Mouse (Mus musculus): ENCODE data around the gene Cntnap5b.

Cntnap5b gene

DNA sequence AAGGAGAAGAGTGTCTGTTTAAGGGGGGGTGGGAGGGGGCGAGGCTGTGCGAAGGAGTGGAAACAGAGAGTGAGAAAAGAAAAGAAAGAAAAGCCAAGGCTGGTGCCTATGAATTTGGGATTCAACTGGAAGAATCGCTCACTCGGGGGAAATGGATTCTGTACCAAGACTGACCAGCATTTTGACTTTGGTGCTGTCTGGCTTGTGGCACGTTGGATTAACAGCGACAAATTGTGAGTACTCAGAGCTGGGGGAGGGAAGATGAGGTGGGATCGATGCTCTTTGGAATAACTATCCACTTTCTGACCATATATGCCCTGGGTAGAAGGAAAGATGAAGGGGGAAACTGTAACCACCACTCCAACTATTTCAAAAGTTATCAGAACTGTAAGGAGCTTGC lies at the start of gene Cntnap5b:
Gene Cntnap5b (plus strand): TSS at position 152 of the 400 bp plus-strand sequence.
- TF ChIP-seq GATA4 (IDR thresholded peaks at IDR 0.05; ENCODE audit: insufficient replicate concordance, low read length) = no peak

DNA sequence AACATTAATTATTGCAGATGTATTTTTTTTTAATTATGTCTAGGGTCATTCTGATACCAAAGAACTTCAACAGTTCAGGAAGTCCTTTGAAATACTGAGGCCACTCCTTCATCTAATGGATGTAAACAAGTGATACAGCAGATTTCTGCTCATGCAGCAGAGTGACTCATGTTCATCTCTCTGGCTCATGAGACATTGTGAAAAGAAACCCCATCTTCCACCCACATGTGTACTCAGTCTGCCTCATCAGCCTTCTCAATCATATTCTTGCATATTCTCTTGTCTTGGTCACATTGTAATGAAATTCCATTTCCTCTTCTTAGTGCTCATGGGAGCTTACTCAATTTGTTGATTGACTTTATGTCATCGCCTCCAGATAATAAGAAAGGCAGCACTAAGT lies 12.6 kb upstream of the Cntnap5b start:
- no peak for TF ChIP-seq GATA4 (IDR thresholded peaks at IDR 0.05; ENCODE audit: insufficient replicate concordance, low read length)

DNA sequence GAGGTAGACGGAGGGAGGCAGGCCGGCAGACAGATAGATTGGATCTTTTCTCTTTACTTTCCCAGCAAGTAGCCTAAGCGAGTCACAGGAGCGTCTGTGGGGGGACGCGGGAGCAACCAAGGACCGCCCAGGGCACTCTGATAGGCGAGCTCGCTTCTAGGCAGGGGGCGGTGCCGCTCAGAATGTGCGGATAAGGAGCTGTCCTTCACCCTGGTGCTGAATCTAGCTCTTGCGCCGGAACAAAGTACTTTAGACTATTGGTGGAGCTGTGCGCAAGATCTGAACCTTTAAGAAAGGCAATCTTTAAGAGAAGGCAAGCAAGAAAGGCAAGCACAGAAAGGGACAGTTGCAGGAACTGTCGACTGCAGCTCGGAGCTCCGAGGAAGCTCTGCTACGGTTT lies 382 bp upstream of the Cntnap5b start:
- no peak for TF ChIP-seq GATA4 (IDR thresholded peaks at IDR 0.05; ENCODE audit: insufficient replicate concordance, low read length)

DNA sequence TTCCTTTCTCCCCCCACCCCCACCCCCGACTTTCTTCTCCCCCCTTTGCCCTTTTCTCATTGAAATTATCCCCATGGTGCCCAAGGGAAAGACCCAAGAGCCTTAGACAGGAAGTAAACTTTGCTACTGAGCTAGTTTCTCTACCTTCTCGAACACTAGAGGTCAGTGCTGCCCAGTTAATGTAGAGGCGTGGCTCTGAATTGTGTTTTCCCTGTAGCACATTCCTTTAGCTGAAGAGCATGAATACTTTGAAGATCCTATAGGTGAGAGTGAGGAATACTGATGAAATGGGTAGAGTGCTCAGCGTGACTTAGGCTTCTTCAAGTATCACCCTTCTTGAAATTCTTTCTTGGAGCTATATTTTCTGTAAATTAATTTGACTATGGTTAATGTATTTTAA lies 1.6 kb downstream of the Cntnap5b start:
- TF ChIP-seq GATA4 (IDR thresholded peaks at IDR 0.05; ENCODE audit: insufficient replicate concordance, low read length) = no peak

DNA sequence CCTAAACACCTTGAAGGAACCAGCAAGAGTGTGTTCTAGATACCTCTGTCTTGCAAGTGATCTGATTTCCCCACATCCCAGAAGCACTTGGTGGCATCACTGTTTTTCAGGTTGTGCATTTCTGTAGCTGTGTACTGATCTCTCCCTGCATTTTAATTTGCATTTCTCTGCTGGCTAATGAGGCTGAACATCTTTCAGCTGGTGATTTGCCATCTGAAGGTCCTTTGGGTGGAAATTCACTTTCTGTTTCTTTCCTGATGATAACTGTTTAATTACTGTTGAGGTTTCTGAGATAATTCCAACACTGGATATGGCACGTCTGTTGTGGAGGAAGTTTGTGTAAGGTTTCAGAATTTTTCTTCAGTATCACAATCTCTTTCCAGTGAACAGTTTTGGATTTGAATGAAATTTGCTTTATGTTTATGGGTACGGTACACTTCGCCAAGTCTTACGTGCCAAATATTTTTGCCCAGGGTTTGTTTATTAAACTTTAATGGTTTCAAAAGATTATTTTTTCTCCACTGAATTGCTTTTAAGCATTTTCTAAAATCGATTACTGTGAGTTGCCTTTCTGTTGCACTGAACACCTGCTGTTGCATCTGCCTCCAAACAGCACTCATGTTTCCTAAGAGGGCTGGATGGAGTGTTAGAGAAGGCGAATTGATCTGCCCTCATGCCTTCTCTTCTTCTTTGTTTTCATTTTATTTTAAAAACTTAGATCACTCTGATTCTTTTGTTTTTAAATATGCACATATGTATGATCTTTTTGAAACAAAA lies 41.0 kb downstream of the Cntnap5b start:
- no peak for TF ChIP-seq GATA4 (IDR thresholded peaks at IDR 0.05; ENCODE audit: insufficient replicate concordance, low read length)

DNA sequence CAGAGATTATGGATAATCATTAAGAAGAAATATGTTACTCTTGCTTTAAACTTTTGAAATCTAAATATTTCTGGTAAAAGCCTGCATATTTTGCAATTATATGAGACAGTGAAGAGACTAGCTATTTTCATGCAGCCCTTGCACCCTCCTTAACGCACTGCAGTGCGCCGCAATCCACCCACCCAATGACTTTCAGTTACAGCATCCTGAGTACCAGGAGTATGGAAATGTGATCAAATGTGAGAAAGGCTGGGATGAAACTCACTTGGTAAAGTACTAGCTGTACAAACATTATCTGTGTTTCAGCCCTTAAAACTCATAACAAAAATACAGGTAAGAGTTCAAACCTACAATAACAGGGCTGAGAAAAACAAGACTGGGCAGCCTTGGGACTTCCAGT lies 99.8 kb downstream of the Cntnap5b start:
- TF ChIP-seq GATA4 (IDR thresholded peaks at IDR 0.05; ENCODE audit: insufficient replicate concordance, low read length) = no peak

DNA sequence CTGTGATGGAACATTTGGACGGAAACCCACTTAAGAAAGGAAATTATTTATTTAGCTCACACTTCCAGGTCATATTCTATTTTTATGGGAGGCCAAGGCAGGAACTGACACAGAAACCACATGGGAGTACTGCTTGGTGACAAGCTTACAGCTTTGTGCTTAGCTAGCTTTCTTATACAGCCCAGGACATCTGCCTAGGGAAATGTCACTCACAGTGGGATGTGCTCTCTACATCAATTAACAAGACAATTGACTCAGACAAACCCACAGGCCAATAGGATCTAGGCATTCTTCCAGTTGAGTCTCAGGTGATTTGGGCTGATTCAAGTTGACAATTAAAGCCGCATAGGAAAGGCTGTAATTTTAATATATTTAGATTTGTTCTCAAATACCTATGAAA lies 135.2 kb downstream of the Cntnap5b start:
- no peak for TF ChIP-seq GATA4 (IDR thresholded peaks at IDR 0.05; ENCODE audit: insufficient replicate concordance, low read length)

DNA sequence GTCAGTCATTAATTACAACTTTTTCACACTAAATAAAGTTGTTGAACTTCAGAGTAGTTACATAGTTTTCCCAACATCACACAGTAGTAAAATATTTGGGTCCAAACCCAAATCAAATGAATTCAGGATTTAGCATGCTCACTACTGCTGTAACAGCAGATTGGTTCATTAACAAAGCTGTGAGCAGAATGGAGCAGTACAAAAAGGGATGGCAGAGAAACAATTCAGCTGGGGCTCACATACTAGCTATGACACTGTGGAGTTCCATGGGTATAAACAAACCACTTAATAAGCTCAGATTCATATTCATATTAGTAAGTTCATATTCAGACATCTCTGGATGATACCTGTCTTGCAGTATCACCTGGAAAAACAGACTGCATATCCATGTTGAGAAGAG lies 170.9 kb downstream of the Cntnap5b start:
- no peak for TF ChIP-seq GATA4 (IDR thresholded peaks at IDR 0.05; ENCODE audit: insufficient replicate concordance, low read length)

DNA sequence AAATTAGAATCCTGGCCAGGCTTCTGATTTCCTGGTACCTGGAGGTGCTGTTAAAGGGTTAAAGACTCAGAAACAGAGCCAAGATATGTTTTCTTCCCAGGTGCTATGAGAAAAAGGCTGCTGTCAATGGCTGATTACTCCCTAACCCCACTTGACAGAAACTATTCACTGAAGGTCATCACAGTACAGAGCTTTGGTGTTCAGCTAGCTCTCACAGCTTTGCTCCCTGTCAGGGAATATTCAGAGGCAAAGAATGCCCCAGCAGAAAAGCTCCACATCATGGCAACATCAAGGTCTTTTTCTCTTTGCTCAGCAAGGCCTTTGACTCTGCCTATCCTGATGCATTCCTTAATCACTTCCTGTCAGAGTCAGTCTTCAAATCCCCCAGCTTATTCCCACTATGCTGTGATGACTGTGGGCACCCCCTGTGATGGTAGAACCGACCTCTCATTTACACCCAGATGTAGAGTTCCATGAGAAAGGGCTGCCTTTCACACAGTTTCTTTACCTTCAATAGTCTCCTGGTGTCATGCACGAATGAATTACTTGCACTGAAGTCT lies 186.9 kb downstream of the Cntnap5b start:
- no peak for TF ChIP-seq GATA4 (IDR thresholded peaks at IDR 0.05; ENCODE audit: insufficient replicate concordance, low read length)

DNA sequence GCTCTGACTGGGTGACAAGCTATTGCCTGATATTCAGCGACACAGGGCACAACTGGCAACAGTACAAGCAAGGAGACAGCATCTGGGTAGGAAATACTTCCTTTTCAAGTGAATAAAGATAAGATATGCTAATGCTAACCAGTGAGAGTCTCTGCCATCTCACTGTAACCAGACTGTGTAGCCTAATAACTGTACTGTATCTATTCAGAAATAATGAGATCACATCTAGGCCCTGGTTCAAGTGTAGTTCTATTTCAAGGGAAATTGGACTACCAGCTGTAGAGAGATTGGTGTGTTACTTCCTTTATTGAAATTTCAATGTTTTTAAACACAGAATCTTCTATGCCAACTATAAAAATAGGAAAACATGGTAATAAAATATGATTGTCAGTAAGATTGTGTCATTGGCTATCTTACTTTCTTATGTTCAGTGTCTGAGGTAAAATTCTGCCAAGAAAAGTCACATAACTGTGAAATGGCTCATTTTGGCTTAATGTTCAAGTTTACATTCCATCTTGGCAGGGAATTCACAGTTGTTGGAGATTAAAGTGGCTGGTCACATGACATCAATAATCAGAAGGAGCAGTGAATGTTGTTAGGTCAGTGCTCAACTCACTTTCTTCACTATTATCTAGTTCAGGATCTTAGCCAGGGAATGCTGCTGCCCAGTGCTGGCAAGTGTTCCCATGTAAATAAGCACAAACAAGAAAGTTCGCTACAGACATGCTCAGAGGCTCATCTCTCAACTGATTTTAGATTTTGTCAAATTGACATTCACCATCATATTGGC lies 194.9 kb downstream of the Cntnap5b start:
- TF ChIP-seq GATA4 (IDR thresholded peaks at IDR 0.05; ENCODE audit: insufficient replicate concordance, low read length) = no peak

DNA sequence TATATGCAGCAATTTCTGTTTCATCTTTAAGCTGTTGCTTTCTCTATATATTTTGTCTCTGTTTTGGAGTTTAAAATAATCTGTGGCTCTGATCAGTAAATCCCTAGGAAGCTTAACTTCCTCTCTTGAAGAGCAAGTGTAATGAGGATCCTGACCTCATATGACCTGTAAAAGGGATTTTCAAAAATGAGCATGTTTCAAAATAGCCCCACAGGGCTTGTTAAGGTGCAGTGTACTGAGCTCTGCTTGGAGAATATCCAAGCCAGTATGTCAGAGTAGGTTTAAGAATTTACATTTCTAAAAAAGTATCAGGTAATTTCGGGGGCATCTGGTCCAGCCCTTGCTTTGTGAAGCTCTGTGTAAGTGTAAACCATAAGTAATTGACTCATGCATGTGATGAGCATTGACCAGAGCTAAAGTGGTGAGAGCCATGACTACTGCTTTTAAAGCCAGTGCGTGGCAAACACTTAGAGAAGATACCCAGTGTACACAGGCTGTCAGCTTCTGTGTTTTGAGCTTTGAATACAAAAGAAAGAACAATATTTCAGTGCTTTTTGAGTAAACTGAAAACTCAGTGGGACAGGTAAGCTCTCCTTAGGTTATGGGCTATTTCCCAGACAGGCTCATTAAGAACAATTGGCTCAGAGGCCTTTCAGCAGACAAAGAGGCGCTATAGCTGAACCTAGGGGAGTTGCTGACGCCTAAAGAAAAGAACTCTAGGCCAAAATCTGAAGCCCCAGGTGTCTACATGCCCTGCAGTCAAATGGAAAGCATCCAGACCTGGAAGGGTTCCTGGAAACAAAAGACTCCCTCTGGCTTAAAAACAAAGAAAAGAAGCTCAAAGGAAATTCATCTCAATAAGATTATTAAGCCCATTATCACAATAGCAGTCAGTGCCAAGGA lies 197.9 kb downstream of the Cntnap5b start:
- no peak for TF ChIP-seq GATA4 (IDR thresholded peaks at IDR 0.05; ENCODE audit: insufficient replicate concordance, low read length)

DNA sequence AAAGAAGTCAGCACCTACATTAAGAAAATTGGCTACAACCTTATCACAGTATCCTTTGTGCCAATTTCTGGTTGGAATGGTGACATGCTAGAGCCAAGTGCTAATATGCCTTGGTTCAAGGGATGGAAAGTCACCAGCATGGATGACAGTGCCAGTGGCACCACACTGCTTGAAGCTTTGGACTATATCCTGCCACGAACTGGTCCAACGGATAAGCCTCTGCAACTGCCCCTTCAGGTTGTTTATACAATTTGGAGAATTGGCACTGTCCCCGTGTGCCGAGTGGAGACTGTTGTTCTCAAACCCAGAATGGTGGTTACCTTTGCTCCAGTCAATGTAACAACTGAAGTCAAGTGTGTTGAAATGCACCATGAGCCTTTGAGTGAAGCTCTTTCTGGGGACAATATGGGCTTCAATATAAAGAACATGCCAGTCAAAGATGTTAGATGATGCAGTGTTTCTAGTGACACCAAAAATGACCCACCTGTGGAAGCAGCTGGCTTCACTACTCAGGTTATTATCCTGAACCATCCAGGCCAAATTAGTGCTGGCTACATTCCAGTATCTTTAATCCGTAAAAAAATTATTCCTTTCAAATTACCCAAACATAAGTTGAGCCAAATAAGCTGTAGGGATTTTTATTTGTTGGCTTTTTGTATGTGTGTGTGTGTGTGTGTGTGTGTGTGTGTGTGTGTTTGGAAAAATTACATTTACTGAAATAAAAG lies 233.6 kb downstream of the Cntnap5b start:
- TF ChIP-seq GATA4 (IDR thresholded peaks at IDR 0.05; ENCODE audit: insufficient replicate concordance, low read length) = no peak

DNA sequence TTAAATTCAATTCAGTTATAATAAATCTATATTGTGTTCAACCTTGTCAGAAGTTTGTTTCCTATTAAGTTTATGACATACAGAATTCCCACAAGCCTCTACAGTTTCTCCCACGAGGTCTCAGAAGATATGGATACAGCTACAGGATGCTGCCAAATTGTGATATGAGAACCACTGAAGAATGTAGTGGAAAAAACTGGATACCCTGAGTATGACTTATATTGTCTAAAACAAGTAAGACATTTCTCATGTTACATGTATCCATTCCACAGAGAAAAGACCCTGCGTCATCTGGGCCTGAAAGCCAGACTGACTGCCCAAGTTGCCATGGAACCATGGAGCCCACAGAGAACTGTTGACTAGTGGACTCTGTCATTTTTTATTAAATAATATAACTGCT lies 269.2 kb downstream of the Cntnap5b start:
- no peak for TF ChIP-seq GATA4 (IDR thresholded peaks at IDR 0.05; ENCODE audit: insufficient replicate concordance, low read length)

DNA sequence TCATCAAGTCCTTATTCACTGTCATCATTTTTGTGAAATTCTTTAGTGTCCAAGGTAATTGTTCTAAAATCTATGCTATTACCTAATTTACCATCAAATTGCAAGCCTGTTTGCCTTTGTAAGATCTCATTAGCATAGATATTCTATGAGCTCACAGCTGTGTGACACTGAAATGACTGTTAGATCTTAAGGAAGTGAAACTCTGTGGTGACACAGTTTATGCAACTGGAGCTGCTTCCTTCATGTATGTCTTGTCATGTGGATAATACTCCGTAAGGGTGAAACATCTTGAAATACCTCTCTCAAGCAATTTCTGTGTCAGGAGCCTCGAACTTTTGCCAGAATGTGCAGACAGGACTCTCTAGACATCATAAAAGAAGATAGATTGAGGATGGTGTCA lies 307.2 kb downstream of the Cntnap5b start:
- no peak for TF ChIP-seq GATA4 (IDR thresholded peaks at IDR 0.05; ENCODE audit: insufficient replicate concordance, low read length)
